Mouse (Mus musculus): ENCODE measurements around the gene Sass6. TPM values are rescaled to one million over a fixed set of nuclear protein-coding genes. Genes with fewer than 3 reads are reported as not detected.
"Not testable (repeated sequence)": the region's sequence is repeated elsewhere in the genome, so short reads cannot be mapped to it uniquely, and the experiment has no call there.

Sass6 gene
- polyA plus RNA-seq, 1 experiment from 2014 or later: 3.7 TPM

DNA sequence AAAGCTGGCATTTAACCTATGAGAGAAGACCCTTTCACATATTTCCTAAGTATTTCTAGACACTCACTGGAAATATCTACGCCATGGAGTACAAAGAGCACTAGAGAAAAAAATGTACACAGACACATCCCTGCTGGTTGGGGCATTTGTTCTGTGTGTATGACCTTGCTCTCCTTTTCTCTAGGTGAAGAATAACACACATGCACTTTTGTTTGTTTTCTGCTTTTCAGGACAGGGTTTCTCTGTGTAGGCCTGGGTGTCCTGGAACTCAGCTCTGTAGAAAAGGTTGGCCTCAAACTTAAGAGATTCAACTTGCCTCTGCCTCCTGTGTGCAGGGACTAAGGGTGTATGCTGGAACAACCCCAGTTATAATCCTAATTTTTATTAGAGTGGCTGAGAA lies 51.6 kb downstream of the Sass6 start:
- Histone ChIP-seq H3K27ac (ENCODE audit: low read length) (no peak overlapping the region), H3K9me3 (ENCODE audit: low read length) (no peaks in the 10 kb centered on the region), H3K9ac (replicated peaks; ENCODE audit: low read depth) (no peak overlapping the region), H3K27me3 (replicated peaks; ENCODE audit: insufficient read depth, low read length) (no peaks in the 10 kb centered on the region), H3K4me1 (ENCODE audit: insufficient read depth, low read depth, low read length) (no peaks in the 10 kb centered on the region), H3K36me3 (ENCODE audit: insufficient read depth, low read length) (peaks cover 29% of the 10 kb centered on the region; the same call in 1 of the 2 replicates), H3K4me3 (ENCODE audit: low read depth, low read length) (no peak overlapping the region), H3K4me2 (replicated peaks; ENCODE audit: low read depth, low read length) (no peak overlapping the region)
- WGBS: 94% methylated on average over 1 of the region's 1 CpGs
- ATAC-seq (no peak), DNase-seq (ENCODE audit: low spot score) (no peak)
- TF ChIP-seq EP300 (IDR thresholded peaks at IDR 0.05) (no peak), CTCF (IDR thresholded peaks at IDR 0.05) (no peak)

- Histone ChIP-seq H3K4me3 (ENCODE audit: low read depth, low read length) (no peak overlapping the region), H3K9me3 (ENCODE audit: low read length) (no peaks in the 10 kb centered on the region), H3K4me1 (ENCODE audit: insufficient read depth, low read depth, low read length) (peaks cover 6% of the 10 kb centered on the region; the same call in 1 of the 2 replicates), H3K4me2 (replicated peaks; ENCODE audit: low read depth, low read length) (no peak overlapping the region), H3K27me3 (replicated peaks; ENCODE audit: insufficient read depth, low read length) (no peaks in the 10 kb centered on the region), H3K36me3 (ENCODE audit: insufficient read depth, low read length) (peaks cover 13% of the 10 kb centered on the region; the same call in 1 of the 2 replicates), H3K27ac (ENCODE audit: low read length) (no peak overlapping the region), H3K9ac (replicated peaks; ENCODE audit: low read depth) (no peak overlapping the region)
- no peak for TF ChIP-seq EP300 (IDR thresholded peaks at IDR 0.05)
- TF ChIP-seq CTCF (IDR thresholded peaks at IDR 0.05): no peak
- no peak for ATAC-seq
- DNase-seq (ENCODE audit: low spot score): peak; percentile 14
- 87% methylated on average over 7 of the region's 7 CpGs for WGBS
These were observed 54.0 kb downstream of the Sass6 start for GRCm38 (mm10) chr3:116648805-116649204.

GRCm38 (mm10) chr3:116650698-116651097 lies 55.9 kb downstream of the Sass6 start:
- Histone ChIP-seq H3K4me2 (replicated peaks; ENCODE audit: low read depth, low read length) (no peak overlapping the region), H3K4me1 (ENCODE audit: insufficient read depth, low read depth, low read length) (peaks cover 7% of the 10 kb centered on the region; the same call in 1 of the 2 replicates), H3K36me3 (ENCODE audit: insufficient read depth, low read length) (peaks cover 6% of the 10 kb centered on the region; the same call in 1 of the 2 replicates), H3K27me3 (replicated peaks; ENCODE audit: insufficient read depth, low read length) (no peaks in the 10 kb centered on the region), H3K27ac (ENCODE audit: low read length) (no peak overlapping the region), H3K4me3 (ENCODE audit: low read depth, low read length) (no peak overlapping the region), H3K9me3 (ENCODE audit: low read length) (no peaks in the 10 kb centered on the region), H3K9ac (replicated peaks; ENCODE audit: low read depth) (no peak overlapping the region)
- ATAC-seq: no peak
- DNase-seq (ENCODE audit: low spot score): no peak
- TF ChIP-seq CTCF (IDR thresholded peaks at IDR 0.05) (no peak), EP300 (IDR thresholded peaks at IDR 0.05) (no peak)
- WGBS: 95% methylated on average over 9 of the region's 9 CpGs

- WGBS: 39% methylated on average over 3 of the region's 3 CpGs
- H3K4me2 ChIP-seq (replicated peaks; ENCODE audit: low read depth, low read length): no peak overlapping the region
- H3K9me3 ChIP-seq (ENCODE audit: low read length): no peaks in the 10 kb centered on the region
- H3K9ac ChIP-seq (replicated peaks; ENCODE audit: low read depth): no peak overlapping the region
- H3K4me3 ChIP-seq (ENCODE audit: low read depth, low read length): no peak overlapping the region
- no peaks in the 10 kb centered on the region for H3K36me3 ChIP-seq (ENCODE audit: insufficient read depth, low read length)
- no peaks in the 10 kb centered on the region for H3K27me3 ChIP-seq (replicated peaks; ENCODE audit: insufficient read depth, low read length)
- H3K4me1 ChIP-seq (ENCODE audit: insufficient read depth, low read depth, low read length): peaks cover 13% of the 10 kb centered on the region; the same call in 1 of the 2 replicates
- no peak for DNase-seq (ENCODE audit: low spot score)
- H3K27ac ChIP-seq (ENCODE audit: low read length): no peak overlapping the region
- TF ChIP-seq EP300 (IDR thresholded peaks at IDR 0.05) (no peak), CTCF (IDR thresholded peaks at IDR 0.05) (no peak)
- ATAC-seq: no peak
These were observed 57.3 kb downstream of the Sass6 start for GRCm38 (mm10) chr3:116652033-116652446.

DNA sequence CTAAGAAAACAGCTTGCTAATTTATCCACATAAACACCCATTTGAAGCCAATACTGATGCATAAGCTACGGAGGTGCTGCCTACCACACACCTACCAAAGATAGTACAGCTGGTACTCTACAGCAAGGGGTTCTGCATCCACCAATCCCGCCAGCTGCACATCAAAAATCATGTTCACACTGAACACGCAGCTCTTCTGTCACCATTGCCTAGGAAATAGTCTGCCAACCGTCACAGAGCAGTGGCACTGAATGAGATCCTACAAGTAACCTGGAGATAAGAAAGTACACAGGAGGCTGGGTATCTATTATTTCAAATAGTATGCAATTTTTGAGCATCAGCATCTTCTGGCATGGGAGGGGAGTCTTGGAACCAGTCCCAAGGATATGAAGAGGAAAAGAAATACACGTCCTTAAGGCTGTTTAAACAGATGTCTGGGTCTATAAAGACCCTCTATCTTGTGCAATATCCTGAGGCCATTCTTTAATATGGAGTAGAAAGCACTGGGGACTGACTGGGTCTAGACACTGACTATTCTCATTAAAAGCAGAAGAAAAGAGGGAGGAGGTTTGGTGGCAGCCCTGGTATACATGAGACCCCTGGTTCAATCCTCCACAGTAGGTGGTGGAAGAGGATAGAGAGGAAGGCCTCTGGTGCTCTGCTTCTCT lies 58.6 kb downstream of the Sass6 start:
- Histone ChIP-seq H3K27me3 (replicated peaks; ENCODE audit: insufficient read depth, low read length) (no peaks in the 10 kb centered on the region), H3K9me3 (ENCODE audit: low read length) (no peaks in the 10 kb centered on the region), H3K9ac (replicated peaks; ENCODE audit: low read depth) (no peak overlapping the region), H3K4me3 (ENCODE audit: low read depth, low read length) (no peak overlapping the region), H3K27ac (ENCODE audit: low read length) (no peak overlapping the region), H3K36me3 (ENCODE audit: insufficient read depth, low read length) (no peaks in the 10 kb centered on the region), H3K4me1 (ENCODE audit: insufficient read depth, low read depth, low read length) (peaks cover 14% of the 10 kb centered on the region; the same call in 1 of the 2 replicates), H3K4me2 (replicated peaks; ENCODE audit: low read depth, low read length) (no peak overlapping the region)
- 59% methylated on average over 5 of the region's 5 CpGs for WGBS
- no peak for ATAC-seq
- TF ChIP-seq CTCF (IDR thresholded peaks at IDR 0.05): no peak
- no peak for TF ChIP-seq EP300 (IDR thresholded peaks at IDR 0.05)
- no peak for DNase-seq (ENCODE audit: low spot score)

DNA sequence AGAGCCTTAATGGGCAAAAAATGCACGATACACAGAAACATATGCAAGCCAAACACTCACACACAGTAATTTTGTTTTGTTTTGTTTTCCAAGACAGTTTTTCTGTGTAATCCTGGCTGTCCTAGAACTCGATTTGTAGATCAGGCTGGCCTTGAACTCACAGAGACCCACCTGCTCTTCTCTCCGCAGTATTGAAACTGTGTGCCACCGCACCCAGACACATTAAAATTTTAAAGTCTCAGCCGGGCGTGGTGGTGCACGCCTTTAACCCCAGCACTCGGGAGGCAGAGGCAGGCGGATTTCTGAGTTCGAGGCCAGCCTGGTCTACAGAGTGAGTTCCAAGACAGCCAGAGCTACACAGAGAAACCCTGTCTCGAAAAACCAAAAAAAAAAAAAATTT lies 59.3 kb downstream of the Sass6 start:
- H3K9me3 ChIP-seq (ENCODE audit: low read length); H3K27me3 ChIP-seq (replicated peaks; ENCODE audit: insufficient read depth, low read length); H3K36me3 ChIP-seq (ENCODE audit: insufficient read depth, low read length); DNase-seq (ENCODE audit: low spot score); H3K4me2 ChIP-seq (replicated peaks; ENCODE audit: low read depth, low read length); ATAC-seq; H3K27ac ChIP-seq (ENCODE audit: low read length); H3K9ac ChIP-seq (replicated peaks; ENCODE audit: low read depth); H3K4me3 ChIP-seq (ENCODE audit: low read depth, low read length): not testable (repeated sequence)
- WGBS: 91% methylated on average over 11 of the region's 11 CpGs
- H3K4me1 ChIP-seq (ENCODE audit: insufficient read depth, low read depth, low read length): peaks cover 14% of the 10 kb centered on the region; the same call in 1 of the 2 replicates

Measured in lung, postnatal 0 days (tissue).